Mouse (Mus musculus) spleen, postnatal 36 days (tissue): ENCODE measurements at regions not wholly inside any gene's neighbourhood (a gene's known extent, or its start where the extent isn't known, plus 50 kb on each side); places are given as distances from the start of the nearest gene placed in this dataset.
A peak's percentile ranks its signal among the peaks of the same experiment; 100 is the strongest.

Source experiments
- DNase-seq, 2 experiments: peaks; one replicate each; pipeline ENCODE4 v3.0.0; 2022; ENCODE audit warnings: low spot score in 2 of 2, mixed read lengths in 1 of 2

DNA sequence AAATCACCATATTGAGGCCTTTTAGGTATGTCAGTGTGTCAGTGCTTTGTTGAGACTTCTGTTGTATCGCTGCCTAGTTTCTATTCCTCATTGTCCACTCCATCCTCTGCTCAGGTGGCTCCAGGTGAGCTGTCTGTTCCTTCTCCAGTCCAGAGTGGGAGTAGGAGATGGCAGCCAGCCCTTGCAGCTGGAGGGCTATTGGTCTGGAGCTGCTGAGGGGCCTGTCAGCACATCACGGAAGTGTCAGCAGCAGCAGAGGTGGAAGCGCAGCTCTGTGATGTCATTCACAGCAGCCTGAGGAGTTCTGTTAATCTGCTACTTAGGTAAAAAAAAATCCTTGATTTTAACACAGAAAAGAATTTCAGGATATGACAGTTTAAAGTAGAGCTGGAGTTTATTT is 126.0 kb upstream of the Adra1b start:
- no peak for DNase-seq

- no peak for DNase-seq
Observed at GRCm38 (mm10) chr11:44046083-44046482, 145.1 kb upstream of the Adra1b start.

DNA sequence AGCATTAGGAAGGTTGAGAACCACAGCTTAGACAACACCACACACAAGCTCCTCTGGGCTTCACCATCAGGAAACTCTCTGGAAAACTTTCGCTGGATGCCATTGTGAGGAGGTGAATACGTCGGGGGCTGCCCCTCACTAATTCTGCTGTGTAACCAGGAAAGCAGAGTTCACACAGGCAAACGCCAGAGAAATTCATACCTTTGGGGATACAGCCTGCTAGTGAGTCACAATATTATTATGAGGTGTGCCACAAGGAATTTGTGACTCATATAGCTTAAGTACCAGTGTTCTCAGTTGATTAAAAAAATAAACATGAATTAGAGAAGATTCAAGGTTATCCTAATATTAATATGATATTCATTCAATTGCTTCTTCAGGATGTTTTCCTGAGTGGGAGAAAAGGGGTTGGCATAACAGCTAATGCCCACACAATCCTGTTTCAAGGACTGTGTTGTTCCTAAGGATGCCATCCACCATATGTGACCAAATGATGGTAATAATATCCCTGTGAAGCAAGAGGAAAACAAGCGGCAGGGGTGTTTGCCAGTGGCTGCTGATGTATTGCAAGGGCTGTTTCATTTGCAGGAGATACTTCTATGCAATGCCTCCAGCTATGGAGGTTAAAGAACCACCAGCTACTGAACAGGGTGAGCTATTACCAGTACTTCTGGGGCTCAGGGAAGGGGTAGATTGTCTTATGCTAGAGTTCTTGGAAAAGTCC is 148.4 kb upstream of the Adra1b start:
- no peak for DNase-seq

- no peak for DNase-seq
Observed at GRCm38 (mm10) chr11:44052481-44052880, 151.5 kb upstream of the Adra1b start.

DNA sequence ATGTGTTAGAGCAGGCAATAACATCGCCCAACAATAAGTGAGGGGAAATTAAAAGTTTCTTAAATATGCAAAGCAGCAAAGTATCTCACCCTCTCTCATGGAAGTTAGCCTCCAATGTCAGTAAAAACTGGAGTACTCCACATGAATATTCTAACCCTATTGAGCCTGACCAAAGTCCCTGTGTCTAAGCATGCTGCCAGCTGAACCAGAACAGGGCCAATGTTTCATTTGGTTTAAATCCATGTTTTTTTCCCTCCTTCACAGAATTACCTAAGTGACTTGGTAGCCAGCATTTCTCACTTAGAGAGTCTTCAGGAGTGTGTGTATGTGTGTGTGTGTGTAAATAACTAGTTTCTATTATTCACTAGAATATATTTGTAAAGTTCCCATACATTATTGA is 161.4 kb upstream of the Adra1b start:
- no peak for DNase-seq

GRCm38 (mm10) chr11:44066176-44066575 is 165.2 kb upstream of the Adra1b start:
- DNase-seq, result no peak

DNA sequence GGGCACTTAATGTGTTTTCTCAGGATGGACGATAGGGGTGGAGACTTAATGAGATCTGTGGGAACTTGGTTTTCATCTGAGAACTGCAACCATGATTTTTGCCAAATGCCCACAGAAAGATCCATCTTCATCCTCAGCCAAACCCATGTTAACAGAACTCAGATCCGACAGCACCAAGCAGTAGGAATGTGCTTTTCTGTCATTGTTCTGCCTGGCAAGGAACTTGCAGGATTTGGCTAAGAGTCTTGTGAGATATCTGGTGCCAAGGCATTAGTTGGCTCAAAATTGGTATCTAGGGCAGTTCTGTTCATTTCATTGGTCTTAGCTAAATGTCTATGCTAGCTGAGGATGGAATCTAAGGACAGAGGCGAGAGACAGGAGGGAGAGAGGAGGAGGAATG is 182.7 kb upstream of the Adra1b start:
- no peak for DNase-seq

GRCm38 (mm10) chr11:44086951-44087350 is 185.9 kb upstream of the Adra1b start:
- peak in 1 of 2 experiments; percentile 8 for DNase-seq

DNA sequence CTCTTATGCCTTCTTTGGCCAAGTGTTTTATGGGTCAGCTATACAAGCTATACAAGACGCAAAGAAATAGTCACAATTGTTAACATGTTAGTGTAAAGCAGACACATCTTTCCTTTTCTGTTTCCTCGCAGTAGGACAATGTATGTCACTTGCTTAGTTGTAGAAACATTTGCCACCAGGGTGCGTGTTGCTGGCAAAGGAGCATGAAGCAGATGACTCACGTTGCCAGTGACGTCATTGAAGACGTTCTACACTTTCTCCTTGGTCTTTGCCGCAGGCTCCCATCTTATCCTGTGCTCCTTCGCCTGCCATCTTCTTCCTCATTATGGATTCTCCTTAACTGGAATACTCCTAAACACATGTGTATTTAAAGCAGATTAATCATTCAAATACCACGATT is 188.5 kb upstream of the Adra1b start:
- DNase-seq, result no peak

DNA sequence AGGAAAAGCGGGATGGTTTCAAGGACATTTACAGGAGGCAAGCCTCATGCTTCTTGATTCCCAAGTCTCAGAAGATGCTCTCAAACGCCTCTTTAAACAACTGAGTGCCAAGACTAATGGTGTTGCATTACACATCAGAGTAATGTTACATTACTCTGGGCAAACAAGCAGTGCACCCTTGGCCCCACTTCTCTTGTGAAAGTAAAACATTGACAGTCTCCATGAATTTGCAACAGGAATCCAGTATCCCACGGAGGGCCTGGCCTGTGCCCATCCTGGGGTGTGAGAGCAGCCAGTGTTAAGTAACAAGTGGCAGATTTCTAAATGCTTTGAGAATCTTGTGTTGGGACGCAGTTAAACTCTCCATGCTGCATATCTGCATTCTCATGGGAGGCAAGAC is 194.3 kb upstream of the Adra1b start:
- no peak for DNase-seq

DNA sequence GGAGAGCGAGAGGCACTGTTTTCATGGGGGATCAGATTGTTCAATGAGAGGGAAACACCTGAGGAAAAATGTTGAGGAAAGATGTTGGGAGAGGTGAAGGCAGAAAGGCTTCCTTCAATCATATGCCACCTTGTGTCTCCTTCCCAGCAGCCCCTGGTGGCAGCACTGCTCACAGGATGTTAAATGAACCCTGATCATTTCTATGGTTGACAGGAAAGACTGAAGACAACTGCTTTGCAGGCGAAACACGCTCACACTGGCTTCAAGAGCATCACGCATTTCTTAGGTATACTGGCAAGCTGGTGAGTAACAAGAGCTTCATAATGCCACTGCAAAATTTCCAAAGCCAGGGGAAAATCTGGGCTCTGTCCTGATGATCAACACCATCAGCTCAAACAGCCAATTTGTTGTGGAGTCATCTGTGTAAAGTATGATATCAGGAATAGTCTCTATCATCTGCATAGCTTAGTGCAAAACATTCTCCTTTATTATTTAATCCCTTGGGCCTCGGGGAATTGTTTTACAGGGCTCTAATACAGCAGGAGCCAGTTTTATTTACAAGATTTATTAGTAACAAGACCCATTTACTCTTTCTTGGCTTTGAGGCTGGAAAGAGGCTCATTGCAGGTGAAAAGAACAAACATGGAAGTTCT is 202.3 kb upstream of the Adra1b start:
- no peak for DNase-seq

GRCm38 (mm10) chr11:44103841-44104191 is 202.8 kb upstream of the Adra1b start:
- DNase-seq, result no peak

- no peak for DNase-seq
Observed at GRCm38 (mm10) chr11:44106231-44106630, 205.2 kb upstream of the Adra1b start.

DNA sequence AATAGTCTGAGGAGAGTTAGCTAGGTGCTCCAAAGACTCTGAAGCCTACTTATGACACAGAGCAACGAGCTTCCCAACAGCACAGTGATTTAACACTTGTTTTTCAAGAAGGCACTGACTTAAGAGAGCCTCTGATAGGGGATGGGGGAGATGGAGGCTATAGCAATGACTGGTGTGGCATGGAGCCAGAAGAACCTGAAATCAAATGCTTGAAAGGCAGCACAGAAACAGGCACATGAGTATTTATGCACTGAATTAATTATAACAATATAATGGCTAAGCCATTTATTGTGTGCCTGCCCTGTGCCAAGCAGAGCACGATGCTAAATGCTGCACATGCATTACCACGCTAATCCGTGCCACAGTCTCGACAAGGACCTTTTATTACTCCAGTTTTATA is 210.5 kb upstream of the Adra1b start:
- no peak for DNase-seq

DNA sequence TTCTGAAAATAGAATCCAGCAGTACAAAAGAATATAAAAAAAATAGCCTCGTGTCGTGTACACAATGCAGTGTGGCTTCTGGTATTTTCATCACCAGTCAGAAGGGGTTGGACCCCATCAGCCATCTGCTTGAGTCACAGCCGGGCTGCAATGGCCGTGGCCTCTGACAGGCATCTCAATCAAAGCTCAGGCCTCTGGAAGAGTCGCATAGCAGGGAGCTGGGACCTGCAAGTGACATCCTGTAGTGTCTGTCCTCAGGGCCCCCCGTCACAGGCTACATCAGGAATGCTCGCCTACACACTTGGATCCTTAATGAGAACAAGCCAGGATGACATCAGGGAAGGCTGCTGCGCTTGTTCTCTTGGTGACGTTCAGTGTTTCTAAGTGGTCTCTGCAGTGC is 226.1 kb upstream of the Adra1b start:
- no peak for DNase-seq

GRCm38 (mm10) chr11:44128481-44128880 is 227.5 kb upstream of the Adra1b start:
- no peak for DNase-seq

DNA sequence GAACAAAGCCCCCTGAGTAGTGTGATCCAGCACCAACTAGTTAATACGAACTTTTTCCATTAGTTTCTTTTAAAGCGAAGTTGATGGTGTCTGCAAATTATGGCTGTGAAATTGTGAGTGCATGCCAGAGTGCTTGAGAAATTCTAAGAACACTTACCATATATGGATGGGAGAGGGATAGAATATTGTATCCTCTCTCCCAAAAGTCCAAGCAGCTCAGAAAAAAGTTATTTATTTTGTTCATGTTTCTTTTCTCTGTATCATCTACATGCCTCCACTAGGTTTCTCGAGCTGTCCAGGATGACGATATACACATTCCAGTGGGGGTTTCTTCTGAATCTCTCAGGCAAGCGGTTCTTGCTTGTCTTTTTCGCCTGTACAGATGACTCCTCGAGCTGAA is 232.2 kb upstream of the Adra1b start:
- DNase-seq, result no peak

DNA sequence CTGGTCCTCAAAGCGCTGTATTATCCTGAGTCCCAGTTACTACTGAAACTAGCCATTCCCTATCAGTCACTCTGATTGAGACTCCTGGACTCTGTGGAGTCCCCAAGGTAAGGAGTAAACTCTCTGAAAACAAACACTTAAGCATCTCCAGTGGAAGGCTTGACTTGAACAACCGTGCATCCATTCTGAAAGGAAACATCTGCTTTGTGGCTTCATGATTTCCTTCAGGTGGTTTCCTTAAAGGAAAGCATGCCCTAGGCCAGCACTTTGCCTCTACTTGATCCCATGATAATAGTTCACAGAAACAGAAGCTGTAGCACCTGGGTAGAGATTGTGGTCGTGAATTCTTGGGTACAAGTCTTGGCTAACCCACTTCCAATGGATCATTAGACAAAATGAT is 235.0 kb upstream of the Adra1b start:
- DNase-seq, result no peak

GRCm38 (mm10) chr11:44142996-44143395 is 242.0 kb upstream of the Adra1b start:
- no peak for DNase-seq

GRCm38 (mm10) chr11:44144477-44144876 is 243.5 kb upstream of the Adra1b start:
- DNase-seq, result no peak

DNA sequence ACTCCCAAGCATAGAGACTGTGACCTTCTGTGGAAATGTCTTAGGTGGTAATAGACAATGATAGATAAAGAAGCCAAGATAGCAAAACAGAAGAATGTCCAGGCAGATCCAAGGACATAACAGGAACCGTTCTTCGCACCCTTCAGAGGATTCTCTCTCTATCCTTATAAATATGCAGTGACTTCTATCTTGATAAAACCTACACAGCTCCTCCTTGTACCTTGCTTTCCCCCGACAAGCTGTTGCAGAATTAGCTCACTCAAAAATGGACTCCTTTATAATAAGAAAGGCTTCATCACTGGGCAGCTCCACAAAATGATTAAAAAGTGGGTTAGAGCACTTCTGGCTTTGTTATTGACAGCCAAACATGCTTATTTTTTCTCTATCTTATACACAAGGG is 245.4 kb upstream of the Adra1b start:
- no peak for DNase-seq

DNA sequence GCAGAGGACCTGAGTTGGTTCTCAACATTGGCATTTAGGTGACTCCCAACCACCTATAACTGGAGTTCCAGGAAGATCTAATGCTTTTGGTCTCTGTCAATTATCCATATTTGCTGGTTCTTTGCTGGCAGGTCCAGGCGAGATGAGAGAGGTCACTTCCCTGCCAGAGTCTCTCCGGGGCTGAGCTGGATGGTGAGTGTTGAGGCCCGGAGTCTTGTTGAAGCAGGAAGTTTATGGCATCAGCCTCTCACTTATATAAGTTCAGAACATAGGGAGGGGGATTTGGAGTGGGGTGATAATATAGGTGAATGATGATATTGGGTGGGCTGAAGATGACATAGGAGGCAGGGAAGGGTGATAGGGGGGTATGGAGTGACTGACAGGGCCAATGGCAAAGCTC is 246.3 kb upstream of the Il12b start:
- DNase-seq, result no peak

GRCm38 (mm10) chr11:44155591-44155990 is 244.3 kb upstream of the Il12b start:
- DNase-seq, result no peak

- no peak for DNase-seq
Observed at GRCm38 (mm10) chr11:44156081-44156480, 243.8 kb upstream of the Il12b start.
